Mouse (Mus musculus) T-helper 17 cell (primary cell): Measurements from ENCODE around the gene Shb.

Experiments used
- in situ Hi-C, 2 experiments: fragments of 300-600 bp; cut with MboI, MseI; formaldehyde crosslinking; loops; 1 replicate in 1 of 2; 2 replicates in 1 of 2; pipeline ENCODE4 v1.15.1; 2025; ENCODE audit warnings: high pct_unique_total_duplicates in 2 of 2

Gene Shb

GRCm38 (mm10) chr4:45487681-45488081 lies 44.6 kb downstream of the Shb start:
- in situ Hi-C loops: no loop called here

- in situ Hi-C loops: no loop called here
Observed at GRCm38 (mm10) chr4:45485024-45485423, 47.2 kb downstream of the Shb start.

GRCm38 (mm10) chr4:45483271-45484245 lies 48.7 kb downstream of the Shb start:
- in situ Hi-C loops: no loop called here

- in situ Hi-C loops: no loop called here
Observed at GRCm38 (mm10) chr4:45482271-45482670, 50.0 kb downstream of the Shb start.

GRCm38 (mm10) chr4:45481431-45481830 lies 50.8 kb downstream of the Shb start:
- in situ Hi-C loops: no loop called here

- in situ Hi-C loops: no loop called here
Observed at GRCm38 (mm10) chr4:45480595-45480994, 51.7 kb downstream of the Shb start.

GRCm38 (mm10) chr4:45479433-45479832 lies 52.8 kb downstream of the Shb start:
- in situ Hi-C loops: no loop called here

GRCm38 (mm10) chr4:45478178-45478577 lies 54.1 kb downstream of the Shb start:
- in situ Hi-C loops: no loop called here

GRCm38 (mm10) chr4:45477047-45477446 lies 55.2 kb downstream of the Shb start:
- in situ Hi-C loops: no loop called here

GRCm38 (mm10) chr4:45474832-45475231 lies 57.4 kb downstream of the Shb start:
- in situ Hi-C loops: no loop called here

- in situ Hi-C loops: no loop called here
Observed at GRCm38 (mm10) chr4:45474131-45474530, 58.1 kb downstream of the Shb start.

GRCm38 (mm10) chr4:45473129-45473528 lies 59.1 kb downstream of the Shb start:
- in situ Hi-C loops: no loop called here

- in situ Hi-C loops: no loop called here
Observed at GRCm38 (mm10) chr4:45472706-45473105, 59.6 kb downstream of the Shb start.

- in situ Hi-C loops: no loop called here
Observed at GRCm38 (mm10) chr4:45471654-45472556, 60.4 kb downstream of the Shb start.

- in situ Hi-C loops: no loop called here
Observed at GRCm38 (mm10) chr4:45469057-45469456, 63.2 kb downstream of the Shb start.

- in situ Hi-C loops: no loop called here
Observed at GRCm38 (mm10) chr4:45468507-45468906, 63.8 kb downstream of the Shb start.

- in situ Hi-C loops: no loop called here
Observed at GRCm38 (mm10) chr4:45467115-45467912, 65.0 kb downstream of the Shb start.

- in situ Hi-C loops: no loop called here
Observed at GRCm38 (mm10) chr4:45464941-45465340, 67.3 kb downstream of the Shb start.

GRCm38 (mm10) chr4:45464528-45464927 lies 67.7 kb downstream of the Shb start:
- in situ Hi-C loops: no loop called here

GRCm38 (mm10) chr4:45464123-45464522 lies 68.1 kb downstream of the Shb start:
- in situ Hi-C loops: no loop called here

- in situ Hi-C loops: no loop called here
Observed at GRCm38 (mm10) chr4:45462628-45463027, 69.6 kb downstream of the Shb start.
